Mouse (Mus musculus): ENCODE results near the gene Nmrk2. TPM values are rescaled to one million over a fixed set of nuclear protein-coding genes. Genes with fewer than 3 reads are reported as not detected.
"Not testable (repeated sequence)": the region's sequence is repeated elsewhere in the genome, so short reads cannot be mapped to it uniquely, and the experiment has no call there.

Nmrk2 gene
- total RNA-seq, 2 experiments from 2014 or later, result not detected

- ATAC-seq (ENCODE audit: poor library complexity, severe bottlenecking), result no peak
Measured at GRCm38 (mm10) chr10:81189821-81190220, 12.0 kb downstream of the Nmrk2 start.

- ATAC-seq (ENCODE audit: poor library complexity, severe bottlenecking), result no peak
Measured at GRCm38 (mm10) chr10:81187161-81187560, 14.7 kb downstream of the Nmrk2 start.

GRCm38 (mm10) chr10:81184765-81185164 lies 17.1 kb downstream of the Nmrk2 start:
- ATAC-seq (ENCODE audit: poor library complexity, severe bottlenecking), result no peak

GRCm38 (mm10) chr10:81183805-81184204 lies 18.0 kb downstream of the Nmrk2 start, which contains the start of gene 4930442H23Rik:
Gene 4930442H23Rik, minus strand, starts transcription at chr10:81183849.
- ATAC-seq (ENCODE audit: poor library complexity, severe bottlenecking), result no peak

GRCm38 (mm10) chr10:81182336-81183333 lies 19.2 kb downstream of the Nmrk2 start, which contains the start of gene Dapk3:
Gene Dapk3, plus strand, starts transcription at chr10:81183005.
- ATAC-seq (ENCODE audit: poor library complexity, severe bottlenecking), result peak; percentile 94

- ATAC-seq (ENCODE audit: poor library complexity, severe bottlenecking), result not testable (repeated sequence)
Measured at GRCm38 (mm10) chr10:81181860-81182259, 20.0 kb downstream of the Nmrk2 start.

- no peak for ATAC-seq (ENCODE audit: poor library complexity, severe bottlenecking)
Measured at GRCm38 (mm10) chr10:81180946-81181345, 20.9 kb downstream of the Nmrk2 start.

GRCm38 (mm10) chr10:81179451-81180342 lies 22.2 kb downstream of the Nmrk2 start:
- ATAC-seq (ENCODE audit: poor library complexity, severe bottlenecking), result no peak

- no peak for ATAC-seq (ENCODE audit: poor library complexity, severe bottlenecking)
Measured at GRCm38 (mm10) chr10:81178927-81179326, 22.9 kb downstream of the Nmrk2 start.

- no peak for ATAC-seq (ENCODE audit: poor library complexity, severe bottlenecking)
Measured at GRCm38 (mm10) chr10:81177958-81178712, 23.7 kb downstream of the Nmrk2 start.

GRCm38 (mm10) chr10:81177491-81177925 lies 24.3 kb downstream of the Nmrk2 start:
- ATAC-seq (ENCODE audit: poor library complexity, severe bottlenecking), result no peak

- peak; percentile 68 for ATAC-seq (ENCODE audit: poor library complexity, severe bottlenecking)
Measured at GRCm38 (mm10) chr10:81176466-81177271, 25.2 kb downstream of the Nmrk2 start, which contains the start of gene Eef2. Gene Eef2, plus strand, starts transcription at chr10:81176631.

- no peak for ATAC-seq (ENCODE audit: poor library complexity, severe bottlenecking)
Measured at GRCm38 (mm10) chr10:81175936-81176465, 25.9 kb downstream of the Nmrk2 start.

- ATAC-seq (ENCODE audit: poor library complexity, severe bottlenecking), result not testable (repeated sequence)
Measured at GRCm38 (mm10) chr10:81175345-81175701, 26.5 kb downstream of the Nmrk2 start.

GRCm38 (mm10) chr10:81174617-81175344 lies 27.1 kb downstream of the Nmrk2 start:
- ATAC-seq (ENCODE audit: poor library complexity, severe bottlenecking), result peak; percentile 71

- peak; percentile 42 for ATAC-seq (ENCODE audit: poor library complexity, severe bottlenecking)
Measured at GRCm38 (mm10) chr10:81173132-81173531, 28.7 kb downstream of the Nmrk2 start.

GRCm38 (mm10) chr10:81169411-81169900 lies 32.4 kb downstream of the Nmrk2 start:
- peak; percentile 17 for ATAC-seq (ENCODE audit: poor library complexity, severe bottlenecking)

GRCm38 (mm10) chr10:81168521-81169244 lies 33.2 kb downstream of the Nmrk2 start:
- peak; percentile 45 for ATAC-seq (ENCODE audit: poor library complexity, severe bottlenecking)

All from megakaryocyte, adult 5-6 weeks (primary cell).